Mouse (Mus musculus) forebrain, postnatal 0 days (tissue): Measurements from ENCODE around the gene Actr1b. TPM values are rescaled to one million over a fixed set of nuclear protein-coding genes. Genes with fewer than 3 reads are reported as not detected.
A peak's percentile ranks its signal among the peaks of the same experiment; 100 is the strongest.

Experiments used
- ATAC-seq: fragments of 200-750 bp; cut with Nextera tagmentation; 2 replicates; pipeline ENCODE4 v1.8.0; 2017; ENCODE audit warnings: mild to moderate bottlenecking, moderate library complexity
- DNase-seq: peaks from one replicate; pipeline ENCODE4 v3.0.0-alpha.2; 2015
- H3K27ac ChIP-seq: fragments of 300-500 bp; sonication (generic); 2 replicates; pipeline ENCODE4 v1.5.1; 2014; ENCODE audit warnings: low read depth, mild to moderate bottlenecking, antibody characterized with exemption, low read length, moderate library complexity, mixed read lengths
- H3K27me3 ChIP-seq: fragments of 300-500 bp; sonication (generic); 2 replicates; pipeline ENCODE4 v1.6.1; 2014; ENCODE audit warnings: mild to moderate bottlenecking, low read length, mixed read lengths; ENCODE audit not compliant: insufficient read depth
- H3K36me3 ChIP-seq: fragments of 300-500 bp; sonication (generic); 2 replicates; pipeline ENCODE4 v1.6.1; 2014; ENCODE audit warnings: mild to moderate bottlenecking, moderate library complexity; ENCODE audit not compliant: insufficient read depth
- H3K4me1 ChIP-seq: fragments of 300-500 bp; sonication (generic); 2 replicates; pipeline ENCODE4 v1.6.1; 2014; ENCODE audit warnings: antibody characterized with exemption; ENCODE audit not compliant: insufficient read depth
- H3K4me2 ChIP-seq: fragments of 300-500 bp; sonication (generic); 2 replicates; pipeline ENCODE4 v1.6.1; 2014; ENCODE audit warnings: low read depth, mild to moderate bottlenecking, moderate library complexity
- H3K4me3 ChIP-seq: fragments of 300-500 bp; sonication (generic); 2 replicates; pipeline ENCODE4 v1.5.1; 2014; ENCODE audit warnings: low read depth, low read length, mixed read lengths
- H3K9ac ChIP-seq: fragments of 300-500 bp; sonication (generic); 2 replicates; pipeline ENCODE4 v1.6.1; 2014; ENCODE audit warnings: mild to moderate bottlenecking
- H3K9me3 ChIP-seq: fragments of 300-500 bp; sonication (generic); 2 replicates; pipeline ENCODE4 v1.6.1; 2016; ENCODE audit warnings: low read length
- CTCF ChIP-seq: sonication (generic); IDR thresholded peaks from 2 replicates; pipeline ENCODE4 v1.5.1; 2016; ENCODE audit warnings: antibody characterized with exemption, control low read depth, low read depth
- WGBS: fragments of 180-500 bp; shearing (Covaris S2); extraction: QIAGEN DNeasy Blood & Tissue Kit; methylation state at CpG from one replicate; pipeline ENCODE4 v1.1.7; 2014; 5-methylcytosine and 5-hydroxymethylcytosine counted together
- polyA plus RNA-seq: library from polyadenylated mRNA; unstranded; fragments of >200 nt; fragmentation: Nextera tagmentation; extraction: Ambion mirVana; gene quantifications from 2 replicates; pipeline ENCODE4 v1.2.1, GENCODE M21; 2015
- total RNA-seq: library from RNA; depleted of rRNA; stranded (reverse); fragments of >200 nt; gene quantifications from 2 replicates; pipeline ENCODE4 v1.2.3, GENCODE M21; 2014

The Actr1b gene
- total and polyA plus RNA-seq, 2 experiments from 2014 or later: 102 to 137 TPM

DNA sequence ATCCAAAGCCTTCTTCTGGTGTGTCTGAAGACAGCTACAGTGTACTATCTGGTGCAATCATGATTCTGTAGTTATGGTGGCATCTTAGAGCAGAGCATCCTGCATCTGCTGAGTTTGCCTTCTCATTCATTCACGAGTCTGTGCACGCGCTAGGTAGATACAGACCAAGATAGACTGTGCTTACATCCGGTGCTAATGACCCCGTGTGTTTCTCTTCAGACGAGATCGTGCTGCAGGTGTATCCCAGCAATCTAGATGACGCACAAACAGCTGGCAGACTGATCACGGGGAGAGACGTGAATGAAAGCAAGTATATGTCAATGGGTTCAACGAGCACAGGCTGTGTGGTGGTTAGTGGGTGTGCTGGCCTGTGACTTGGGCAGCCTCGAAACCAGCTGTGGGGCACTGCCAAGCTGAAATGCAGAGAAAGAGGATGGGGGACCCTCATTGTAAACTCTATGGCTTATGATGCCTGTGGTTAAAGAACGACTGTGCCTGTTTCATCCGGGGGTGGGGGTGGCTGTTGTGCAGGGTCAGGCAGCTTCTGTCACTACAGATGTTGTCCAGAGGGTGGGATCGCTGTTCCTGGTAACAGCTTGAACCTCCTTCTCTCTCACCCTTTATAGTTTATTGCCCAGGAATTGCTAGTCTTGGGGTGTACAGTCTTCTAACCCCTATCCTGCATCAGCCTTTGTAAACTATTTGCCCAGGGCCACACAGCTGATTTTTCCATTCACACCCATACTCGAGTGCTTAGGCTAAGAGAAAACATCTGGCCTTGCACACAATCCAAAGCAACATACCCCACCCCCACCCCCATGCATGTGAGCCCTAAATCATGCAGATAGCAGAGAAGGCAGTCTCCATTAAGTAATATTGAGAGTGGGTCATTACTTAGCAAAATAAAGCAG lies 9.2 kb upstream of the Actr1b start:
- Histone ChIP-seq H3K4me1 (no peaks in the 10 kb centered on the region), H3K9me3 (no peaks in the 10 kb centered on the region), H3K27ac (no peak overlapping the region), H3K9ac (no peak overlapping the region), H3K4me2 (no peak overlapping the region), H3K4me3 (no peak overlapping the region), H3K36me3 (no peaks in the 10 kb centered on the region), H3K27me3 (no peaks in the 10 kb centered on the region)
- no peak for DNase-seq
- no peak for TF ChIP-seq CTCF
- WGBS: 70% methylated on average over 16 of the region's 16 CpGs
- ATAC-seq: peak; percentile 27; the same call in 1 of the 2 replicates

DNA sequence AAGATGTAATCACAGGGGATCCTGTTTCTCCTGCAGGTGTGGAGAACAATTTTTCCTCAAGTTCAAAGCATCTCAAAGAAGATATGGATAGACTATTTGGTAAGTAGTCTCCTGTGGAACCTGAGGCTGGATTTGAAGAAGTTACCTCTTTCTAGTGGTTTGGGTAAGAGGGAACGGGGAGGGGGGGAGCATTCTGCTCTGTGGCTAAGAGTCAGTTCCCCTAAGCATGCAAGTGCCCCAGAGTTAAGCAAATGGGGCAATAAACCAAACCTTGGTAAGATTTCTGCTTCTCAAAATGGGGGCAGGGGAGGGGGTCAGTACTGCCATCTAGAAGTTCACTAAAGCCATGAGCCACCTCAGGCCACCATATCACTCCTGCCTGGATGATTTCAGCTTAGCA lies 4.6 kb upstream of the Actr1b start:
- no peaks in the 10 kb centered on the region for H3K4me1 ChIP-seq
- WGBS: 88% methylated on average over 1 of the region's 1 CpGs
- no peaks in the 10 kb centered on the region for H3K27me3 ChIP-seq
- no peak overlapping the region for H3K9ac ChIP-seq
- TF ChIP-seq CTCF: no peak
- H3K36me3 ChIP-seq: no peaks in the 10 kb centered on the region
- no peak overlapping the region for H3K4me3 ChIP-seq
- no peak for ATAC-seq
- H3K27ac ChIP-seq: no peak overlapping the region
- H3K9me3 ChIP-seq: no peaks in the 10 kb centered on the region
- H3K4me2 ChIP-seq: no peak overlapping the region
- no peak for DNase-seq

DNA sequence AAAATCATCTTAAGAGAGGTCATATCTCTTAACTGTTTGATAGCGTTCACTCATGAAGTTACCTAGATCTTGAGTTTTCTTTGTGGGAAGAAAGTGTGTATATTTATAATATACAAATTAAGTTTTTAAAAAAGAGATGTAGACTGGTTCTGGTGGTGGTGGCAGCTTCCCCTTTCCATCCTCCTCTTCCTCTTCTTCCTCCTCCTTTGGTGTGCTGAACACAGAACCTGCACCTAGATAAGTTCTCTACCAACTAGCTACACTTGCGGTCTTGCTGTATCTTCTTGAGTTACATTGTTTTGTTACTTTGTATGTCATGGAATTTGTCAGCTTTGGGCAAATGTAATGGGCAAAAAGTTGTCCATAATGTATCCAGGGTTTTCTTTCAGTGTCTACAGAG lies 3.1 kb downstream of the Actr1b start:
- 96% methylated on average over 2 of the region's 2 CpGs for WGBS

DNA sequence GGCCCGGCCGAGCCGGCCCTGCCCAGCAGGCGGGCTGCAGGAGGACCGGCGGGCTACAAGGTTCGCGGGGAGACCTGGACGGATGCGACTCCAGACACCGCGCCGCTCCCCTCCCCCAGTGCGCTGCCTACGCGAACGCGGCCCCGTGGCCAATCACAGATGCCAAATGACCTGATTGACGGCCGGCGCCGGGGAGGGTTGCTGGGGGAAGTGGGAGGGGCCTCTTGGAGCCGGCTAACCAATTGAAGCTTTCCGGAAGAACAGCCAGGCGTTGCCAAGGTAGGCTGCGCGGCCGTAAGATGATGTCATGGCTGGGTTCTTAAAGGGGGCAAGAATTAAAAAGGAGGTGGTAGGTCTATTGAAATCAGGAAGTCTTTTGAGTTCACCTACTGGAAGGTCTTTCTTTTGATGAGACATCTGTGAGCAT lies 4.4 kb downstream of the Actr1b start, which contains the start of gene 4933424G06Rik:
Gene 4933424G06Rik (plus strand): TSS at position 296 of the 427 bp plus-strand sequence.
- Histone ChIP-seq H3K9ac (peak within 1 kb of the TSS; percentile 91), H3K4me1 (peaks cover 13% of the 10 kb centered on the region), H3K27me3 (no peaks in the 10 kb centered on the region), H3K27ac (peak within 1 kb of the TSS; percentile 86), H3K4me3 (peak within 1 kb of the TSS; percentile 97), H3K36me3 (peaks cover 20% of the 10 kb centered on the region), H3K4me2 (peak within 1 kb of the TSS; percentile 76), H3K9me3 (no peaks in the 10 kb centered on the region)
- ATAC-seq (peak; percentile 97), DNase-seq (peak; percentile 99)
- no peak for TF ChIP-seq CTCF
- under 1% methylated on average over 29 of the region's 29 CpGs for WGBS

More for the DNA sequence above, 3.1 kb downstream of the Actr1b start:
- Histone ChIP-seq H3K27me3 (no peaks in the 10 kb centered on the region), H3K9me3 (no peaks in the 10 kb centered on the region), H3K27ac (no peak overlapping the region), H3K9ac (no peak overlapping the region), H3K4me3 (no peak overlapping the region), H3K36me3 (peaks cover 8% of the 10 kb centered on the region), H3K4me2 (no peak overlapping the region), H3K4me1 (peaks cover 13% of the 10 kb centered on the region)
- DNase-seq (no peak), ATAC-seq (no peak)
- no peak for TF ChIP-seq CTCF

DNA sequence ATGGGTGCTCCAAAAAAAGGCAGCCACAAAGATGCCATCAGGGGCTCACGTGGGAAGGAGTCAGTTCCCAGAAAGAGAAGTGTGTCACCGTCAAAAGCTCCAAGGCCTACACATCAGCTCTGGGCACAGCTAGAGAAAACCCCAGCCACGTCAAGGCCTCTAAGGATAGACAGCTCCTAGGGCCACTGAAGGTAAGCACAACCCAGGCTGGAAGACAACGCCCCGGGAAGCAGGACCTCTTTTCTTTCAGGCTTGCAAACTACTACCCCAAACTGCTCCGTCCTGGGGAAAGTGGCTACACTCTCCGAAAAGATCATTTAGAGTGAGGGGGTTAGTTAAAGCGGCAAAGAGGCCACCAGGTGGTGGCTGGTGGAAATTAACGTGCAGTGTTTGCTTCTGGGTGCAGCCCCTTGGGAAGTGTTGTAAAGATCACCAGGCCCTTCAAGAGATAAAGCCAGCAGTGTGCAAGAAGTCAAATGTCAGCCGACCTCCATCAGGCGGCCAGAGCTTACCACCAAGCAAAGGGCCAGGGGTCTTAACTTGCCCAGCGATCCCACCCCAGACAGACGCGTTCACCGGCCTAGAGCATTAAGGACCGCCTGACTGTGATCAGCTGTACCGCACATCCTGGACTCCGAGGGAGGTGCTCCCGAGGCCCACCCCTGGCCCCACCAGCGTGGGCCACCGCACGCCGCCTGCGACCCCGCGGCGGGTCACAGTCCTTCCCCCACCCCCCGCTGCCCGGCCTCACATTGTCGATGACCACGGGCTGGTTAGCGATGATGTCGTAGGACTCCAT lies 5.0 kb downstream of the Actr1b start:
- Histone ChIP-seq H3K27ac (peak overlapping the region; percentile 86), H3K9ac (peak overlapping the region; percentile 91), H3K9me3 (no peaks in the 10 kb centered on the region), H3K27me3 (no peaks in the 10 kb centered on the region), H3K4me1 (peaks cover 13% of the 10 kb centered on the region), H3K36me3 (peaks cover 26% of the 10 kb centered on the region), H3K4me2 (peak overlapping the region; percentile 76), H3K4me3 (peak overlapping the region; percentile 97)
- DNase-seq (peak; percentile 68), ATAC-seq (peak; percentile 62)
- TF ChIP-seq CTCF: peak; percentile 66
- WGBS: 4% methylated on average over 33 of the region's 33 CpGs

DNA sequence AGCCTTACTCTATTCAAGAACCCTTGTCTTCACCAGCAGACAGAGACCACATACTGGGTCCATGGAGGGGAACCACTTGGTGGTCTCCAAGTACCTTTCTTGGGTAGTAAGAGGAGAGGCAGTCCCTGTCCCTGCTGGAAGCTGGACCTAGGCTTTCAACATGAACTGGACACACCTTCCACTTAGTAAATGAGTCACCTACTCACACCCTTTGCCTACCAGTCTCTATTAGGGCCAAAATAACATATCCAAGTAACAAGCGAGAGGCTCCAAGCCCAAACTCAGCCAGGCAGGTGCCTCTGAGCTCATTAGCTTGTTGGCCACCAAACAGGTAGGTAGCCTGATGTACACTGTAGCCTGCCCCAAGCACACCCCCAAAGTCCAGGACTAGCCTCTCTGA lies 5.6 kb downstream of the Actr1b start:
- ATAC-seq: no peak
- Histone ChIP-seq H3K36me3 (peaks cover 33% of the 10 kb centered on the region), H3K4me1 (peaks cover 13% of the 10 kb centered on the region), H3K9ac (peak overlapping the region; percentile 91), H3K4me3 (peak overlapping the region; percentile 97), H3K4me2 (peak overlapping the region; percentile 76), H3K9me3 (no peaks in the 10 kb centered on the region), H3K27me3 (no peaks in the 10 kb centered on the region), H3K27ac (no peak overlapping the region)
- TF ChIP-seq CTCF: no peak
- DNase-seq: no peak
- WGBS: 87% methylated on average over 1 of the region's 1 CpGs
